Mouse (Mus musculus): ENCODE results near the gene Tiam1.

DNA sequence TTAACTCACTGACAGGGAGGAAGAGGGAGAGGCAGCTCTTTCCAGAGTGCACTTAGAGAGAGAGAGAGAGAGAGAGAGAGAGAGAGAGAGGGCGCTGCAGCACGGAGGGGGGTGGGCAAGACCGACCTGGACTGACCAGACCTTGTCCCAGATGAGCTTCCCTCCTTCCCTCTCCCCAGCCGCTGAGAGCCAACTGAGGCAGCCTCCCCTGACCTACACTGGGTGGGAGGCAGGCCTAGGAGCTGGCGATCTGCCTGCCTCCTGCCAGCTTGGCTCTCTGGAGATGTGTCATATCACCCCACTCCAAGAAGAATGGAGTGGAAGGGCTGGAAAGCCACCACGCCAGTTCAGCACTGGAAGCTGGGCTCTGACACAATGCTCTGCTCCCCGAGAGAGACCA is 6.6 kb upstream of the Tiam1 start:
- TF ChIP-seq CTCF (IDR thresholded peaks at IDR 0.05; ENCODE audit: borderline replicate concordance, extremely low read depth, insufficient read depth, insufficient read length) (no peak), POLR2A (IDR thresholded peaks at IDR 0.05; ENCODE audit: borderline replicate concordance, extremely low read depth, insufficient read depth, insufficient read length, poor library complexity, severe bottlenecking) (no peak)

Measured in brain, embryonic 14.5 days (tissue).